Mouse (Mus musculus) testis, adult 2 months (tissue): ENCODE measurements around the gene Actrt2.

Source experiments
- CTCF ChIP-seq: fragments of 200-500 bp; IDR thresholded peaks from 2 replicates; pipeline ENCODE4 v1.5.1; 2012; ENCODE audit warnings: low read depth, mild to moderate bottlenecking, inconsistent platforms, low read length, moderate library complexity; ENCODE audit not compliant: control insufficient read depth, insufficient read depth, insufficient replicate concordance
- POLR2A ChIP-seq: fragments of 200-500 bp; IDR thresholded peaks from 2 replicates; pipeline ENCODE4 v1.6.1; 2012; ENCODE audit warnings: low read depth, mild to moderate bottlenecking, inconsistent platforms, low read length, moderate library complexity; ENCODE audit not compliant: control insufficient read depth

- no peak for TF ChIP-seq CTCF
- no peak for TF ChIP-seq POLR2A
Observed at GRCm38 (mm10) chr4:154636721-154637311, 30.9 kb downstream of the Actrt2 start, which contains the start of gene Prdm16.
